Mouse (Mus musculus) lung, postnatal 0 days (tissue): ENCODE results near the gene Dnajb12.

ENCODE experiments used
- CTCF ChIP-seq: IDR thresholded peaks from 2 replicates; pipeline ENCODE4 v1.5.1; 2016; ENCODE audit warnings: antibody characterized with exemption, mild to moderate bottlenecking
- EP300 ChIP-seq: IDR thresholded peaks from 2 replicates; pipeline ENCODE4 v1.6.1; 2016; ENCODE audit warnings: antibody characterized with exemption, mild to moderate bottlenecking, control low read depth

- TF ChIP-seq CTCF (no peak), EP300 (no peak)
These were observed 43.8 kb upstream of the Dnajb12 start for GRCm38 (mm10) chr10:59835301-59836155.
